Mouse (Mus musculus) olfactory bulb, adult 2 months (tissue): ENCODE results near the gene Cyp2c23.

Experiments used
- CTCF ChIP-seq: fragments of 200-500 bp; IDR thresholded peaks from 2 replicates; pipeline ENCODE4 v1.5.1; 2012; ENCODE audit warnings: low read depth, mild to moderate bottlenecking, low read length, moderate library complexity; ENCODE audit not compliant: insufficient read depth
- POLR2A ChIP-seq: fragments of 200-500 bp; IDR thresholded peaks from 2 replicates; pipeline ENCODE4 v1.6.1; 2012; ENCODE audit warnings: mild to moderate bottlenecking, low read depth, low read length, moderate library complexity; ENCODE audit not compliant: insufficient read depth

GRCm38 (mm10) chr19:44019739-44020138 lies 9.3 kb downstream of the Cyp2c23 start:
- TF ChIP-seq POLR2A (no peak), CTCF (no peak)
